Mouse (Mus musculus) cortical plate, adult 2 months (tissue): ENCODE data around the gene Ralgapa2.

ENCODE experiments used
- CTCF ChIP-seq: fragments of 200-500 bp; IDR thresholded peaks from 2 replicates; pipeline ENCODE4 v1.5.1; 2011; ENCODE audit warnings: mild to moderate bottlenecking, control low read depth, low read length; ENCODE audit not compliant: insufficient read depth; ENCODE audit errors: extremely low read depth
- POLR2A ChIP-seq: fragments of 200-500 bp; IDR thresholded peaks from 2 replicates; pipeline ENCODE4 v1.6.1; 2011; ENCODE audit warnings: mild to moderate bottlenecking, low read length, control low read depth; ENCODE audit not compliant: insufficient read depth; ENCODE audit errors: extremely low read depth

DNA sequence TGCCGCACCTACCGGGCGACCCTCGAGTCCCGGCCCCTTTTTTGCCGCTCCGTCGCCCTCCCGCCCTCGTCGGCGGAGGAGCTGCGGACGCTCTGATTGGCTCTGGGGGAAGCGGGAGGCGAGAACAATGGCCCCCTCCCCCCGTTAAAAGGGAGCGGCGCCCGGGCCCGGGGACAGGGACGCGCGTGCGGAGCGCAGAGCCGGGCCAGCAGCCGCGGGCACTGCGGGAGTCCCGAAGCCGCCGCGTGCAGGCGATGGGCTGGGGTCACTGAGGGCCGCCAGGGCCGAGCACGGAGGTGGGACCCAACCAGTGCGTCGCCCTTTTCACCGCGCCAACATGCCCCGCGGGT is 290.2 kb downstream of the Ralgapa2 start:
- TF ChIP-seq CTCF (no peak), POLR2A (0 out of 2 replicates have a peak, but pooled peaks have one; percentile 32)
